In the genomic region with DNA sequence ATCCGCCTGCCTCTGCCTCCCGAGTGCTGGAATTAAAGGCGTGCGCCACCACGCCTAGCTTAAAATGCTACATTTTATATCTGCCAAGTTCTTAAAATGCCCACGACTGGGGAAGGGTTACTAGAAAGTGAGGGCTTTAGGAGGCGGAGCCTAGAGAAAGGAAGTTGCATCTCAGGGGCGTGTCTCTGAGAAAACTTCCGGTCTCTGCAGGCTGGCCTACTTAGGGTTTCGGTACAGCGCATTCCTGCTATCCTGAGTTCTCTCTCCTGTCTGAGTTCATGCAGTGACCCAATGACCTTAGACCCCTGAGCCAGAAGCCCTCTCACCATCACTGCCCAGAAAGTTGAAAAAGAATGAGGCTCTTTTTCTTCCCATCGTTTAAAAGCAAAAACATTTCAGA, we compare ENCODE assay signal across 16 mouse cellular contexts. TPM values are rescaled to one million over a fixed set of nuclear protein-coding genes. Genes with fewer than 3 reads are reported as not detected.
DNase-seq lines count a peak whose midpoint lies in the region; ATAC-seq and TF ChIP-seq lines count a peak whose summit lies in the region.
"Had no signal": no experiment of that assay in that cellular context is flagged by ENCODE, and none has a peak within 500 bp of the region (broad histone marks: within the 10 kb centered on the region; RNA-seq: fewer than 3 reads in every experiment).

No protein-coding gene starts in this region.

- H3K27me3 ChIP-seq in heart, embryonic 11.5 days (ENCODE audit: control insufficient read depth, insufficient read depth, low read length) = no peaks in the 10 kb centered on the region
- no peaks in the 10 kb centered on the region for H3K27me3 ChIP-seq in heart, embryonic 12.5 days (replicated peaks)
- H3K27me3 ChIP-seq in thymus, adult 2 months (ENCODE audit: control insufficient read depth, insufficient read depth, low read length) = no peaks in the 10 kb centered on the region
- no peaks in the 10 kb centered on the region for H3K27me3 ChIP-seq in liver, embryonic 11.5 days (replicated peaks; ENCODE audit: control insufficient read depth, insufficient read depth, low read length)
- H3K27me3 ChIP-seq: lung, embryonic 15.5 days; midbrain, embryonic 15.5 days; neural tube, embryonic 12.5 days had no signal

- H3K9ac ChIP-seq in heart, embryonic 11.5 days (ENCODE audit: low read depth, low read length) = no peak overlapping the region
- H3K9ac ChIP-seq in heart, embryonic 12.5 days = no peak overlapping the region
- H3K9ac ChIP-seq in liver, embryonic 11.5 days (ENCODE audit: low read depth, low read length) = peak overlapping the region; percentile 28; the same call in 1 of the 2 replicates
- H3K9ac ChIP-seq: kidney, embryonic 15.5 days; lung, embryonic 15.5 days; midbrain, embryonic 15.5 days; neural tube, embryonic 12.5 days had no signal

- H3K4me2 ChIP-seq in heart, embryonic 11.5 days = peak overlapping the region; percentile 19; the same call in 1 of the 2 replicates
- no peak overlapping the region for H3K4me2 ChIP-seq in heart, embryonic 12.5 days
- H3K4me2 ChIP-seq in liver, embryonic 11.5 days = peak overlapping the region; percentile 45
- H3K4me2 ChIP-seq: kidney, embryonic 15.5 days; lung, embryonic 15.5 days; midbrain, embryonic 15.5 days; neural tube, embryonic 12.5 days had no signal

- TF ChIP-seq CTCF in thymus, adult 2 months (IDR thresholded peaks at IDR 0.05; ENCODE audit: borderline replicate concordance, control insufficient read depth, extremely low read depth, insufficient read depth, low read length, poor library complexity) = no peak

- DNase-seq in thymus, postnatal 0 days (ENCODE audit: low spot score) = peak; percentile 43
- no peak for DNase-seq in thymus, adult 2 months
- DNase-seq in liver, embryonic 11.5 days (ENCODE audit: low spot score) = no peak
- no peak for DNase-seq in ovary, postnatal 36 days (ENCODE audit: low spot score)
- DNase-seq in cerebellum, postnatal 36 days = no peak
- DNase-seq in layer of hippocampus, postnatal 36 days = no peak
- DNase-seq: cerebellum, adult 2 months; gastrocnemius, postnatal 36 days had no signal

- no peaks in the 10 kb centered on the region for H3K9me3 ChIP-seq in heart, embryonic 11.5 days (replicated peaks; ENCODE audit: control insufficient read depth, low read length)
- H3K9me3 ChIP-seq in heart, embryonic 12.5 days (replicated peaks) = no peaks in the 10 kb centered on the region
- H3K9me3 ChIP-seq in liver, embryonic 11.5 days (ENCODE audit: control insufficient read depth, low read length) = no peaks in the 10 kb centered on the region
- H3K9me3 ChIP-seq: kidney, embryonic 15.5 days; lung, embryonic 15.5 days; midbrain, embryonic 15.5 days; neural tube, embryonic 12.5 days had no signal

- H3K36me3 ChIP-seq in heart, embryonic 11.5 days (ENCODE audit: control insufficient read depth, insufficient read depth, low read length) = no peaks in the 10 kb centered on the region
- H3K36me3 ChIP-seq in heart, embryonic 12.5 days = no peaks in the 10 kb centered on the region
- no peaks in the 10 kb centered on the region for H3K36me3 ChIP-seq in thymus, adult 2 months (ENCODE audit: control insufficient read depth, insufficient read depth, low read length)
- H3K36me3 ChIP-seq in liver, embryonic 11.5 days (ENCODE audit: control insufficient read depth, insufficient read depth, low read length) = no peaks in the 10 kb centered on the region
- H3K36me3 ChIP-seq: kidney, embryonic 15.5 days; lung, embryonic 15.5 days; midbrain, embryonic 15.5 days; neural tube, embryonic 12.5 days had no signal

- H3K4me3 ChIP-seq in heart, embryonic 11.5 days (ENCODE audit: low read depth, low read length) = no peak overlapping the region
- no peak overlapping the region for H3K4me3 ChIP-seq in heart, embryonic 12.5 days
- H3K4me3 ChIP-seq in thymus, adult 2 months (ENCODE audit: control insufficient read depth, insufficient read depth, low read length) = no peak overlapping the region
- no peak overlapping the region for H3K4me3 ChIP-seq in liver, embryonic 11.5 days (ENCODE audit: low read depth, low read length)
- H3K4me3 ChIP-seq: kidney, embryonic 15.5 days; lung, embryonic 15.5 days; midbrain, embryonic 15.5 days; neural tube, embryonic 12.5 days had no signal

- TF ChIP-seq POLR2A in thymus, adult 2 months (IDR thresholded peaks at IDR 0.05; ENCODE audit: control insufficient read depth, extremely low read depth, insufficient read depth, low read length, poor library complexity) = no peak

- no peak overlapping the region for H3K27ac ChIP-seq in heart, embryonic 11.5 days (ENCODE audit: low read depth, low read length)
- no peak overlapping the region for H3K27ac ChIP-seq in heart, embryonic 12.5 days (ENCODE audit: poor library complexity, severe bottlenecking)
- no peak overlapping the region for H3K27ac ChIP-seq in thymus, adult 2 months (ENCODE audit: control insufficient read depth, insufficient read depth, low read length)
- no peak overlapping the region for H3K27ac ChIP-seq in liver, embryonic 11.5 days (ENCODE audit: low read depth, low read length)
- H3K27ac ChIP-seq: midbrain, embryonic 15.5 days; neural tube, embryonic 12.5 days had no signal

- peaks cover 29% of the 10 kb centered on the region for H3K4me1 ChIP-seq in heart, embryonic 11.5 days (ENCODE audit: control insufficient read depth, insufficient read depth, low read length)
- H3K4me1 ChIP-seq in heart, embryonic 12.5 days (replicated peaks) = peaks cover 35% of the 10 kb centered on the region
- H3K4me1 ChIP-seq in thymus, adult 2 months (replicated peaks; ENCODE audit: control insufficient read depth, insufficient read depth, low read length) = peaks cover 17% of the 10 kb centered on the region
- H3K4me1 ChIP-seq in liver, embryonic 11.5 days (replicated peaks; ENCODE audit: control insufficient read depth, insufficient read depth, low read length) = peaks cover 37% of the 10 kb centered on the region

- WGBS in heart, embryonic 11.5 days (ENCODE audit: insufficient replicate concordance) = 65% methylated on average over 12 of the region's 12 CpGs
- WGBS in heart, embryonic 12.5 days = 70% methylated on average over 12 of the region's 12 CpGs
- WGBS in thymus, adult 2 months = 78% methylated on average over 12 of the region's 12 CpGs
- WGBS in liver, embryonic 11.5 days = 50% methylated on average over 12 of the region's 12 CpGs

- ATAC-seq in heart, embryonic 11.5 days (replicated peaks; ENCODE audit: insufficient number of reproducible peaks, low FRiP score, low TSS enrichment) = no peak
- no peak for ATAC-seq in heart, embryonic 12.5 days (ENCODE audit: insufficient number of reproducible peaks, low FRiP score)
- ATAC-seq in liver, embryonic 11.5 days (replicated peaks; ENCODE audit: low FRiP score) = no peak
- ATAC-seq: CD4-positive, CD25-positive, alpha-beta regulatory T cell, adult 4 months; forebrain, embryonic 14.5 days; midbrain, embryonic 15.5 days had no signal

RNA-seq across cellular contexts. Expression of gene Parp16, which starts 1.9 kb away (rescaled TPM):
- 4.6 and 5.0 TPM in 2 replicates for polyA plus RNA-seq in heart, embryonic 11.5 days (2014; fragmentation: Nextera tagmentation; extraction: Ambion mirVana)
- polyA plus RNA-seq in heart, embryonic 12.5 days (2016; fragmentation: Nextera tagmentation; extraction: Ambion mirVana) = 5.0 and 5.8 TPM in 2 replicates
- polyA plus RNA-seq in thymus, postnatal 0 days (2015; fragmentation: Nextera tagmentation; extraction: Ambion mirVana) = 6.0 and 7.3 TPM in 2 replicates
- polyA plus RNA-seq in thymus, adult 2 months (2012; rRNA removed) = 9.3 and 17.1 TPM in 2 replicates
- 7.3 and 7.5 TPM in 2 replicates for polyA plus RNA-seq in liver, embryonic 11.5 days (2014; fragmentation: Nextera tagmentation; extraction: Ambion mirVana)
- total RNA-seq in layer of hippocampus, postnatal 36 days (2021) = 1 to 10 TPM; 4.6 to 4.9 TPM

RNA-seq across cellular contexts. Expression of gene Igdcc3, which starts 52.2 kb away (rescaled TPM):
- polyA plus RNA-seq in heart, embryonic 11.5 days (2014; fragmentation: Nextera tagmentation; extraction: Ambion mirVana) = 6.3 and 6.8 TPM in 2 replicates
- polyA plus RNA-seq in heart, embryonic 12.5 days (2016; fragmentation: Nextera tagmentation; extraction: Ambion mirVana) = 4.8 and 5.5 TPM in 2 replicates
- 0.09 TPM in 1 of 2 replicates, not detected in the other for polyA plus RNA-seq in thymus, postnatal 0 days (2015; fragmentation: Nextera tagmentation; extraction: Ambion mirVana)
- 0.07 and 0.13 TPM in 2 replicates for polyA plus RNA-seq in thymus, adult 2 months (2012; rRNA removed)
- polyA plus RNA-seq in liver, embryonic 11.5 days (2014; fragmentation: Nextera tagmentation; extraction: Ambion mirVana) = 4.8 and 5.5 TPM in 2 replicates
- total RNA-seq in layer of hippocampus, postnatal 36 days (2021) = 1 to 10 TPM; 3.1 to 4.4 TPM
- polyA plus RNA-seq: CD4-positive, CD25-positive, alpha-beta regulatory T cell, adult 4 months had no signal
